Mouse (Mus musculus) heart, postnatal 0 days (tissue): Measurements from ENCODE around the gene Fam3c. TPM values are rescaled to one million over a fixed set of nuclear protein-coding genes. Genes with fewer than 3 reads are reported as not detected.

ENCODE experiments used
- ATAC-seq: fragments of 200-750 bp; cut with Nextera tagmentation; 2 replicates; pipeline ENCODE4 v1.8.0; 2017; ENCODE audit warnings: low read depth, moderate number of reproducible peaks, moderate library complexity; ENCODE audit not compliant: insufficient read depth
- DNase-seq: peaks from one replicate; pipeline ENCODE4 v3.0.0-alpha.2; 2016; ENCODE audit warnings: low spot score
- H3K27ac ChIP-seq: fragments of 300-500 bp; sonication (generic); 2 replicates; pipeline ENCODE4 v1.5.1; 2014; ENCODE audit warnings: low read depth, mild to moderate bottlenecking
- H3K27me3 ChIP-seq: fragments of 300-500 bp; sonication (generic); 2 replicates; pipeline ENCODE4 v1.6.1; 2014; ENCODE audit warnings: low read length, mixed read lengths; ENCODE audit not compliant: control insufficient read depth, insufficient read depth
- H3K36me3 ChIP-seq: fragments of 300-500 bp; sonication (generic); replicated peaks from 2 replicates; pipeline ENCODE4 v1.6.1; 2014; ENCODE audit warnings: low read length, mixed read lengths; ENCODE audit not compliant: control insufficient read depth, insufficient read depth
- H3K4me1 ChIP-seq: fragments of 300-500 bp; sonication (generic); 2 replicates; pipeline ENCODE4 v1.6.1; 2014; ENCODE audit warnings: antibody characterized with exemption; ENCODE audit not compliant: control insufficient read depth, insufficient read depth
- H3K4me2 ChIP-seq: fragments of 300-500 bp; sonication (generic); 2 replicates; pipeline ENCODE4 v1.6.1; 2014; ENCODE audit warnings: low read depth, mild to moderate bottlenecking, low read length, moderate library complexity
- H3K4me3 ChIP-seq: fragments of 300-500 bp; sonication (generic); 2 replicates; pipeline ENCODE4 v1.5.1; 2014; ENCODE audit warnings: low read depth, low read length
- H3K9ac ChIP-seq: fragments of 300-500 bp; sonication (generic); replicated peaks from 2 replicates; pipeline ENCODE4 v1.6.1; 2014; ENCODE audit warnings: low read depth, low read length, mixed read lengths
- H3K9me3 ChIP-seq: fragments of 300-500 bp; sonication (generic); replicated peaks from 2 replicates; pipeline ENCODE4 v1.6.1; 2016; ENCODE audit warnings: low read length; ENCODE audit not compliant: control insufficient read depth
- CTCF ChIP-seq: IDR thresholded peaks from 2 replicates; pipeline ENCODE4 v1.5.1; 2016; ENCODE audit warnings: antibody characterized with exemption, control low read depth, low read depth
- EP300 ChIP-seq: IDR thresholded peaks from 2 replicates; pipeline ENCODE4 v1.6.1; 2016; ENCODE audit warnings: antibody characterized with exemption, low read depth
- WGBS: fragments of 180-500 bp; shearing (Covaris S2); extraction: QIAGEN DNeasy Blood & Tissue Kit; methylation state at CpG from one replicate; pipeline ENCODE4 v1.1.7; 2014; 5-methylcytosine and 5-hydroxymethylcytosine counted together
- polyA plus RNA-seq: library from polyadenylated mRNA; unstranded; fragments of >200 nt; fragmentation: Nextera tagmentation; extraction: Ambion mirVana; gene quantifications from 2 replicates; pipeline ENCODE4 v1.2.1, GENCODE M21; 2015
- total RNA-seq: library from RNA; depleted of rRNA; stranded (reverse); fragments of >200 nt; gene quantifications from 2 replicates; pipeline ENCODE4 v1.2.3, GENCODE M21; 2014; ENCODE audit warnings: low replicate concordance; rRNA removed

Fam3c gene
- 7.3 and 8.0 TPM in 2 replicates for total RNA-seq
- polyA plus RNA-seq, result 27.9 and 28.8 TPM in 2 replicates

DNA sequence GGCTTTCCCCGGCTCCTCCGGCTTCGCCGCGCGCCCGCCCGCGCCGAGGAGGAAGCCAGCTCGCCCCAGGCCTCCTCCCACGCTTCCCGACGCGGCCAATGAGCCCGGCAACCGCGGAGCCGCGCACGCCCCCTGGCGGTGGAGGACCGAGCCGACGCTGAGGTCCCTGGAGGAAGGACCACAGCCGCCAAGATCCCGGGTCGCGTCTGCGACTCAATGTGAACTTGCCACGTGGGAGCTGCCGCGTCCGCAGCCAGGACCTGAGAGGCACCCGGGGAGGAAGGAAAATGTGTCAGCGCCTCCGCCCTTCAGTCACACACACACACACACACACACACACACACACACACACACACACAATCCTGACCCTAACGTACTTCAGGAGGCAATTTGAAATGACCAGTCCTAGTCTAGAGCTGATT lies at the start of gene Fam3c:
TSS of gene Fam3c (minus strand) at position 158 of the 422 bp plus-strand sequence.
- under 1% methylated on average over 37 of the region's 38 CpGs for WGBS
- 0 out of 2 replicates have a peak, but pooled peaks cover 4% of the 10 kb centered on the region for H3K9me3 ChIP-seq

DNA sequence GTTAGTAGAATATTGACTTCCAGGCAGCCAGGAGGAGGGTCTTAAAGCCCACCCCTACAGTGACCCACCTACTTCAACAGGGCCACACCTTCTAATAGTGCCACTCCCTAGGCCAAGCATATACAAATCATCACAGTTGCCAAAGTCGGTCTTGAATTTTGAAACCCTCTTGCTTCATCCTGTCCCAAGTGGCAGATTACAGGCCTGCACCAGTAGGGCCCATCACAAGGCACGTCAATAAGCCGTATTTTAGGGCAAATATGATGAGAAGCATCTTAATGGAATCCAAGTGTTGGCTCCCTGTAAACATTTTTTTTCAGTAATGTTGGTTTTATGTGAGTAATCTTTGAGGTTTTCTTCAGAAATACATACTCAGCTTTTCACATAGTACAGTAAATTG lies 49.0 kb upstream of the Fam3c start:
- H3K4me2 ChIP-seq, result no peak overlapping the region
- WGBS, result 78% methylated on average over 3 of the region's 3 CpGs
- no peaks in the 10 kb centered on the region for H3K27me3 ChIP-seq
- no peak for DNase-seq
- no peaks in the 10 kb centered on the region for H3K9me3 ChIP-seq
- H3K4me3 ChIP-seq, result no peak overlapping the region
- no peaks in the 10 kb centered on the region for H3K36me3 ChIP-seq
- TF ChIP-seq CTCF (no peak), EP300 (no peak)
- no peak overlapping the region for H3K9ac ChIP-seq
- no peak overlapping the region for H3K27ac ChIP-seq
- no peak for ATAC-seq
- no peaks in the 10 kb centered on the region for H3K4me1 ChIP-seq

More for the DNA sequence above, at the start of gene Fam3c:
- TF ChIP-seq CTCF (peak; percentile 90), EP300 (no peak)
- Histone ChIP-seq H3K4me2 (peak within 1 kb of the TSS; percentile 61), H3K4me1 (0 out of 2 replicates have a peak, but pooled peaks cover 10% of the 10 kb centered on the region), H3K9ac (peak within 1 kb of the TSS; percentile 72), H3K27ac (peak within 1 kb of the TSS; percentile 79), H3K36me3 (no peaks in the 10 kb centered on the region), H3K4me3 (peak within 1 kb of the TSS; percentile 84), H3K27me3 (no peaks in the 10 kb centered on the region)
- DNase-seq (peak; percentile 91), ATAC-seq (peak; percentile 97)

DNA sequence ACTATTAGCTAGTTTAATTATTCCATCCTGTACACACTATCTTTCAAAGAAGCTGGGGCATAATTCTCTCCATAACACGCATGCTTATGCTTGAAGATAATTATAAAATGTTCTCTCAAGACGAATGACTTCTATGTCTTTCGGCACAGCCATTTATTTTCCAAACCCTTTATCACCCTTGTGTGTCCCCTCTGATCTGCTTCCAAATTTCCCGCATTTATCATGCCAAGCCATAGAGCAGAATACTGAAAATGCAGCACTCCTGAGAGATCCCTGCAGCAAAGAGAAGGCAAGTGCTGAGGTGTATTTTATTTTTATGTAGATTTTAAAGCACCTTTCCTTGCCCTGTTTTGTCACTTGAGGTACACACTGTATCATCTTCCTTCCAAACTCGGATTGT lies 47.7 kb upstream of the Fam3c start:
- Histone ChIP-seq H3K9ac (no peak overlapping the region), H3K36me3 (no peaks in the 10 kb centered on the region), H3K4me3 (no peak overlapping the region), H3K4me2 (no peak overlapping the region), H3K9me3 (no peaks in the 10 kb centered on the region), H3K4me1 (no peaks in the 10 kb centered on the region), H3K27ac (no peak overlapping the region), H3K27me3 (no peaks in the 10 kb centered on the region)
- 61% methylated on average over 5 of the region's 5 CpGs for WGBS
- DNase-seq (no peak), ATAC-seq (no peak)
- no peak for TF ChIP-seq EP300
- TF ChIP-seq CTCF, result no peak

- Histone ChIP-seq H3K9me3 (no peaks in the 10 kb centered on the region), H3K27ac (no peak overlapping the region), H3K4me1 (no peaks in the 10 kb centered on the region), H3K9ac (no peak overlapping the region), H3K27me3 (no peaks in the 10 kb centered on the region), H3K4me2 (no peak overlapping the region), H3K4me3 (no peak overlapping the region), H3K36me3 (no peaks in the 10 kb centered on the region)
- DNase-seq (no peak), ATAC-seq (no peak)
- TF ChIP-seq EP300 (no peak), CTCF (no peak)
- WGBS, result 85% methylated on average over 9 of the region's 9 CpGs
These were observed 47.3 kb upstream of the Fam3c start for GRCm38 (mm10) chr6:22403317-22403716.

DNA sequence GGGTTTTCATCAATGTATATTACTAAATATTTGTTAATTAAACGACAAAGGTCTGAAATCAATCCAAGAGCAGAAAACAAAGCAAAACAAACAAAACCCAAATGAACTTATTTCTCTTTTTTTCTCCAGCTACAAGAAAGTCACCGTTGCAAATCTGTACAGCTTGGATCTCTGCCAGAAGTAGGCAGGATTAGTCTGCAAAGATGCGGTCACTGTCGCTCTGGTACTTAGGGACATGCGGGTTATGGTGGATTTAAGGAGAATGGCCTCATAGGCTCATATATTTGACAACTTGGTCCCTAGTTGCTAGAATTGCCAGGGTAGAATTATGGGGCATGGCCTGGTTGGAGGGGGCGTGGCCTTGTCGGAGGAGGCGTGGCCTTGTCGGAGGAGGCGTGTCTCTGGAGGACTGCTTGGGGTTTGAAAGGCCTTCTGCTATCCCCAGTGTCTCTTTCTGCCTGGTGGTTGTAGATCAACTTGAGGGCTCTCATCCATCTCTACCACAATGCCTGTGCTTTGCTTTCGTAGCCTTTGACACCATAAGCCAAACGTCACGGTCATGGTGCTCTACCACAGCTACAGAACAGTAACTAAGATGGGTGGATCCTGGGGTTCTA lies 46.6 kb upstream of the Fam3c start:
- H3K4me3 ChIP-seq, result no peak overlapping the region
- TF ChIP-seq CTCF (no peak), EP300 (no peak)
- H3K4me1 ChIP-seq, result no peaks in the 10 kb centered on the region
- H3K27ac ChIP-seq, result no peak overlapping the region
- H3K9me3 ChIP-seq, result no peaks in the 10 kb centered on the region
- WGBS, result 79% methylated on average over 13 of the region's 13 CpGs
- DNase-seq (no peak), ATAC-seq (no peak)
- H3K4me2 ChIP-seq, result no peak overlapping the region
- H3K9ac ChIP-seq, result no peak overlapping the region
- no peaks in the 10 kb centered on the region for H3K27me3 ChIP-seq
- H3K36me3 ChIP-seq, result no peaks in the 10 kb centered on the region

DNA sequence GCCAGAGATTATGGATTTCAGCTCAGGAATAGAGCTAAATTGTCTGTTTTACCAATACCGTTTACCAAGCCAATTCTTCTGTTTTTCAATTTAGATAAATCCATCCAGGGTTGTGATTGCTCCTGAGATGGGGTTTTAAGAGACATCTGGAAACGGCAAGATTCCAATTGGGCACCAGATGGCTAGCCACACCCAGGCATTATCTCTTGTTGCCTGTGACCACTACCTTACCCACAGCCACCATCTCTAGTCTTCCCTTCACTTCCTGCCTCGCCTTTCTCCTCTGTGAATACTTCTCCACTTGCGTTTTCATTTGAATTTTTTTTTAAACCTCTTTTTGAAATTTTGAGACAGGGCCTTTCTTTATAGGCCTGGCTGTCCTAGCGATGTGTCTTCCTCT lies 46.0 kb upstream of the Fam3c start:
- Histone ChIP-seq H3K9me3 (no peaks in the 10 kb centered on the region), H3K4me2 (no peak overlapping the region), H3K9ac (no peak overlapping the region), H3K36me3 (no peaks in the 10 kb centered on the region), H3K27me3 (no peaks in the 10 kb centered on the region), H3K27ac (no peak overlapping the region), H3K4me3 (no peak overlapping the region), H3K4me1 (no peaks in the 10 kb centered on the region)
- DNase-seq (no peak), ATAC-seq (no peak)
- WGBS, result 65% methylated on average over 5 of the region's 5 CpGs
- TF ChIP-seq EP300, result no peak
- no peak for TF ChIP-seq CTCF
